Mouse (Mus musculus) Patski (cell line): ENCODE results near the gene Cachd1. TPM values are rescaled to one million over a fixed set of nuclear protein-coding genes. Genes with fewer than 3 reads are reported as not detected.

Source experiments
- ATAC-seq: fragments of 100-300 bp; one replicate; pipeline ENCODE4 v1.8.0; 2021
- CTCF ChIA-PET: fragments of 350-600 bp; sonication (Branson Sonifier 250); formaldehyde crosslinking; loops from one replicate; lab custom pipeline; 2022; ENCODE audit warnings: inconsistent platforms; lab: Charles Lee
- POLR2A ChIA-PET: fragments of 350-600 bp; sonication (Branson Sonifier 250); formaldehyde crosslinking; loops from one replicate; lab custom pipeline; 2022; ENCODE audit warnings: antibody characterized with exemption, inconsistent platforms; lab: Charles Lee
- DNase-seq: peaks from one replicate; pipeline ENCODE4 v3.0.0-alpha.2; 2011; ENCODE audit warnings: low read depth, low spot score
- H3K27me3 ChIP-seq: fragments of 371-371 bp; one replicate; pipeline ENCODE4 v1.5.1; 2021
- CTCF ChIP-seq: fragments of 100-300 bp; IDR thresholded peaks from one replicate; pipeline ENCODE4 v1.5.1; 2021
- in situ Hi-C: fragments of 300-500 bp; cut with MboI; formaldehyde crosslinking; loops from 3 replicates; pipeline ENCODE4 v1.11.1; 2018; ENCODE audit warnings: low pct_unique_long_range_greater_than_20kb, mixed read lengths
- polyA plus RNA-seq: library from polyadenylated mRNA; unstranded; gene quantifications from one replicate; pipeline ENCODE4 v1.2.3, GENCODE M21; 2021

Cachd1 gene
- polyA plus RNA-seq, 1 experiment from 2014 or later: 16.6 TPM

DNA sequence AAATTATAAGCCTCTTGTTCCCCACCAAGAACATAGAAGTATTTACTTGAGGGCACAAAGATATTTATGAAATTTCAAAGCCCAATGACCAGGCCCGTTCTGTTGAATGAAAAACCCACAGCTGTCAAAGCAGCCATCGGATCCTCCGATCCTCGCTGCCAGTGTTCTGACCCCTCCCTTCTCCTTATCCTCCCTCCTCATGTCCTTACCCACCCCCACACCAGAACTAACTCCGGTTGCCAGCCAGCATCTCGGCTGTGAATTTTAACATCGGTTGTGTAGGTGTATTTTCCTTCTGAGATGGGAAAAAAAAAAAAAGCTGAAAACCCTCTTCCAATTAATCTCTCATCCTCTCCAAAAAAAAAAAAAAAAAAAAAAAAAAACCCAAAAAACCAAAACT is 260.7 kb downstream of the Cachd1 start:
- POLR2A ChIA-PET: no interaction called here
- no peaks in the 10 kb centered on the region for H3K27me3 ChIP-seq
- no peak for TF ChIP-seq CTCF
- ATAC-seq (no peak), DNase-seq (no peak)
- in situ Hi-C loops: no loop called here
- CTCF ChIA-PET: interaction anchor here (1.0 kb wide), 1 partner anchor 12 kb away, joined by 3 read pairs; no protein-coding TSS in a partner anchor

DNA sequence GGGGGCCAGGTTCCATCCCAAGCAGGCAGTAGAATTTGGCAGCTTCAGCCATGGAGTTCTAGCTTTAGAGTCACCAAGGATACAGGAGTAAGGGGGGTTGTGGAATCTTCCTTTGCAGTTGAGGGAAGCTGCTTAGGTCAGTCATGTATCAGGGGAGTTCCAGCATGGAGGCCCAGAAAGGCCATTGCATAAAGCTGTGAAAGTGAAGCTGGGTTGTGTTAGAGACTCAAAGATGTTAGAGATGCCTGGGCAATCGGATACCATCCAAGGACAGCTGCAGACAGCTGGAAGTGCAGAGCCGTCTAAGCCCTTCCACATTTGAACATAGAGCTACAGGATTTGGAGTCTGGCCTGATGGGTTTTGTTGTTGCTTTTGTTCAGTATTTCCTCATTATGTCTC is 267.2 kb downstream of the Cachd1 start:
- ATAC-seq: no peak

DNA sequence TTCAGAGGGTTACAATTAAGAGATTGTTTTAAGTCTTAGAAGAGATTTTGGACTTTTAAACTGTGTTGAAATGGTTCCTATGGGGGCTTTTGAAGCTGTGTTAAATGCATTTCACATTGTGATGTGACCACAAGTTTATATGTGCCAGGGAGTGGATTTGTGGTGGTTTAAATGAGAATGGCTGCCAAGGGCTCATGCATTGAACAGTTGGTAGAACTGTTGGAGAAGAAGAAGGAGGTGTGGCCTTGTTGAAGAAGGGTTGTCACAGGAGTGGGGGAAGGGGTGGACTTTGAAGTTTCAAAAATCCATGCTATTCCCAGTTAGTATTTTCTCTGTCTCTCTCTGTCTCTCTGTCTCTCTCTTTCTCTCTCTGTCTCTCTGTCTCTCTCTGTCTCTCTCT is 267.7 kb downstream of the Cachd1 start:
- in situ Hi-C loops: no loop called here
- ATAC-seq (no peak), DNase-seq (no peak)
- no peak for TF ChIP-seq CTCF
- ChIA-PET POLR2A (no interaction called here), CTCF (no interaction called here)
- no peaks in the 10 kb centered on the region for H3K27me3 ChIP-seq

More for the DNA sequence above, 267.2 kb downstream of the Cachd1 start:
- no peaks in the 10 kb centered on the region for H3K27me3 ChIP-seq
- CTCF ChIA-PET: no interaction called here
- in situ Hi-C loops: no loop called here
- no peak for TF ChIP-seq CTCF
- DNase-seq: no peak
- POLR2A ChIA-PET: no interaction called here

DNA sequence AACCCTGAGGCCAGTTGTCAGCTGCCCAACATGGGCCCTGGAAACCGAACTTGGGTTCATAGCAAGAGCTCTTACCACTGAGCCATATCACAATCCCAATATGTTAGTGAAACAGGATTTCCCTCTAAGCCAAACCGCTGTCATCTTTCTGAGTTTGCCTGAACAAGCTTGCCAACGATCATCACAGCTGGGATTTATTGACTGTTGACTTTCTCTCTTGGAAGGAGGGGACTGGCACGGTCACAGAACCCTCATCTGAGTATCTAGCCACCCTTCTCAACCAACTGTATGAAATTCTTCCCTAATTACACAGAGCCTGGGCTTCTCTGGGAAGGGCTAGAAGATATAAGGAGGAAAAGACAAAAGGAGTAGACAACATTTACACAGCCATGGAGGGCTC is 270.1 kb downstream of the Cachd1 start:
- ATAC-seq: no peak

DNA sequence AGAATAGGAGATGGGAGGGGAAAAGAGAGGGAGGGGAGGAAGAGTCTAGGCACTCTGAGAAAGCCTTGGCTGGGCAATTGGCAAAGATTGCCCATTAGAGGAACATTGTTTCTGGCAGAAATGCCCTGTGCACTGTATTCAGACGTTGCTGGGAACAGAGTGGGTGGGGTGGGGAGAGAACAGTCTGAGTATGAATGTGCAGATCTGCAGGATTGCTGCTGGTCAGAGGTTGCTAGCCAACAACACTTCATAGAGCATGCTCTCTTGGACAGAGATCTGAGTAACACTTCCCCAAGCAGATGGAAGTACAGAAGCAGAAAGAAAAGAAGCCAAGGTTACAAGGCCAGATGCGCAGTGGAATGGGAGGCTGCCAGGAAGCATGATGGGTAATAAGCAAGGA is 285.7 kb downstream of the Cachd1 start:
- in situ Hi-C loops: no loop called here
- TF ChIP-seq CTCF: no peak
- POLR2A ChIA-PET: no interaction called here
- CTCF ChIA-PET: interaction anchor here (1.0 kb wide), 1 partner anchor 16 kb away, joined by 5 read pairs; no protein-coding TSS in a partner anchor
- DNase-seq (no peak), ATAC-seq (no peak)
- peaks cover 9% of the 10 kb centered on the region for H3K27me3 ChIP-seq

More for the DNA sequence above, 270.1 kb downstream of the Cachd1 start:
- in situ Hi-C loops: no loop called here
- no peaks in the 10 kb centered on the region for H3K27me3 ChIP-seq
- ChIA-PET CTCF (interaction anchor here (1.2 to 1.6 kb wide), 2 partner anchors 12 to 15 kb away, joined by 3 to 5 read pairs; no protein-coding TSS in a partner anchor), POLR2A (no interaction called here)
- no peak for DNase-seq
- TF ChIP-seq CTCF: no peak

GRCm38 (mm10) chr4:101066401-101066800 is 289.9 kb downstream of the Cachd1 start:
- peaks cover 33% of the 10 kb centered on the region for H3K27me3 ChIP-seq
- ChIA-PET CTCF (interaction anchor here (1.0 kb wide), 1 partner anchor 43 kb away, joined by 3 read pairs; no protein-coding TSS in a partner anchor), POLR2A (no interaction called here)
- in situ Hi-C loops: no loop called here
- DNase-seq (no peak), ATAC-seq (no peak)
- TF ChIP-seq CTCF: no peak

DNA sequence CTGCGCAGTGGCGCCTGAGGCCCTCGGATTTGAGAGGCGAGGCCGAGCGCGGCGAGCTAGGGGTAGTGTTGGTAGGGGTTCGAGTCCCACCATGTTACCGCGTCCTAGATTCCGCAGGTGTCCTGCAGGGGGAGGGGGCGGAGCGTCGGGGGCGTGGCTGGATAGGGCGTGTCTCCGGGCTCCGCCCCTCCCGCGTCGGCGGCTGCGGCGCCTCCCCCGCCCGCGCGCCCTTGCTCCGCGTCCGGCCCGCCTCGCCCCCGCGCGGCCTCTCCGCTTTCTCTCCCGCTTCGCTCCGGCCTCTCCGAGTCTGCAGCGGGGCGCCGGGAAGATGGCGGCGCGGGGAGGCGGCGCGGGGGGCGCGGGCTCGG is 292.3 kb downstream of the Cachd1 start, which contains the start of gene Raver2:
Gene Raver2, plus strand, starts transcription at position 198 of the 368 bp plus-strand sequence.
- in situ Hi-C loops: no loop called here
- ATAC-seq (peak; percentile 44), DNase-seq (no peak)
- no peak for TF ChIP-seq CTCF
- peaks cover 43% of the 10 kb centered on the region for H3K27me3 ChIP-seq
- ChIA-PET CTCF (no interaction called here), POLR2A (no interaction called here)

GRCm38 (mm10) chr4:101069154-101069971 is 292.9 kb downstream of the Cachd1 start:
- no peak for ATAC-seq
- CTCF ChIA-PET: no interaction called here
- H3K27me3 ChIP-seq: peaks cover 43% of the 10 kb centered on the region

DNA sequence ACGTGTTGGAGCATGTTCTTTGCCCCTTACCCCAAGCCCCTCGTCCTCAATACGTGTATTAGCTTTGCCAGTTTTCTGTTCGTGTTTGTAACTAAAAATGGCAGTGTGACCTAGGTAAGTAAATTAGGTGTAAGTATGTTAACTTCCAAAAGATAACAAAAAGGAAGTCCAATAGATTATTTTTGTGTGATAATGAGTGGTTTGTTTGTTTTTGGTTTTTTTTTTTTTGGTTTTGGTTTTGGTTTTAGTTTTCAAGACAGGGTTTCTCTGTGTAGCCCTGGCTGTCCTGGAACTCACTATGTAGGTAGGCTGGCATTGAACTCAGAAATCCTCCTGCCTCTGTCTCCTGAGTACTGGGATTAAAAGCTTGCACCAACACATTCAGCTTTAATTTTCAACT is 295.1 kb downstream of the Cachd1 start:
- H3K27me3 ChIP-seq: peaks cover 41% of the 10 kb centered on the region
- ATAC-seq: no peak
- in situ Hi-C loops: no loop called here
- TF ChIP-seq CTCF: no peak
- CTCF ChIA-PET: interaction anchor here (1.0 to 1.8 kb wide), 3 partner anchors 9 to 76 kb away, joined by 3 to 5 read pairs (median 4); no protein-coding TSS in a partner anchor
- DNase-seq: no peak
- POLR2A ChIA-PET: interaction anchor here (0.6 to 1.2 kb wide), 2 partner anchors 11 to 1202 kb away, joined by 5 to 6 read pairs; no protein-coding TSS in a partner anchor

More at GRCm38 (mm10) chr4:101069154-101069971, 292.9 kb downstream of the Cachd1 start:
- no peak for DNase-seq
- in situ Hi-C loops: no loop called here
- POLR2A ChIA-PET: no interaction called here
- no peak for TF ChIP-seq CTCF

DNA sequence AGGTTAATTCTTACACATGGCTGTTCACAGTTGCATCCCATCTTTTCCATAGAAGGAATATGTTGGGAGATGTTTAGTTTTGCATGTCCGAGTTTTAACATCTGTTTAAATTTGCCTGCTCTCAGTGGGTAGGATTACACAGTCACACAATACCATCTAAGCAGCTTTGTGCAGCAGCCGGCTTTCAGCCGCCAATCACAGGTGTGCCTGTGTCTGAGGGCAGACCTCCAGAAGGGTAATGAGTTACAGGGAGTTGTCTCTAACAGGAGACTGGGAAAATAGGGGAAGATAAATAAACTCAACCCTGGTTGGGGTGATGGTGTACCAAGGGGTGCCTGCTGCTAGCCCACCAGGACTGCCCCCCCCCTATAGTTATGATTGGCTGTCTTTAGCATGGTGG is 299.9 kb downstream of the Cachd1 start:
- no peak for TF ChIP-seq CTCF
- H3K27me3 ChIP-seq: peaks cover 11% of the 10 kb centered on the region
- in situ Hi-C loops: no loop called here
- ChIA-PET POLR2A (no interaction called here), CTCF (no interaction called here)
- ATAC-seq (no peak), DNase-seq (no peak)

Other genes starting within 250 kb of the Cachd1 start
- gene Gm10577, start 244.0 kb downstream of the Cachd1 start, polyA plus RNA-seq: not detected